Mouse (Mus musculus) spleen, embryonic (tissue): ENCODE results near the gene Pcdh18.

Experiments
- CTCF ChIA-PET: fragments of 350-600 bp; sonication (Branson Sonifier 250); formaldehyde crosslinking; loops from one replicate; lab custom pipeline; 2022; lab: Charles Lee

The Pcdh18 gene

GRCm38 (mm10) chr3:49756870-49757625, at the start of gene Pcdh18:
Pcdh18 (minus strand) TSS chr3:49757325.
- CTCF ChIA-PET: no interaction called here

GRCm38 (mm10) chr3:49806823-49807222, 49.7 kb upstream of the Pcdh18 start:
- CTCF ChIA-PET: no interaction called here

GRCm38 (mm10) chr3:49805511-49805910, 48.4 kb upstream of the Pcdh18 start:
- CTCF ChIA-PET: no interaction called here

GRCm38 (mm10) chr3:49788296-49788695, 31.2 kb upstream of the Pcdh18 start:
- CTCF ChIA-PET: no interaction called here

GRCm38 (mm10) chr3:49787719-49788118, 30.6 kb upstream of the Pcdh18 start:
- CTCF ChIA-PET: no interaction called here

- CTCF ChIA-PET: no interaction called here
These were observed 12.0 kb upstream of the Pcdh18 start for GRCm38 (mm10) chr3:49768992-49769738.

- CTCF ChIA-PET: no interaction called here
These were observed 5.6 kb upstream of the Pcdh18 start for GRCm38 (mm10) chr3:49762711-49763110.

GRCm38 (mm10) chr3:49761971-49762370, 4.8 kb upstream of the Pcdh18 start:
- CTCF ChIA-PET: no interaction called here

GRCm38 (mm10) chr3:49757626-49758019, 498 bp upstream of the Pcdh18 start:
- CTCF ChIA-PET: no interaction called here

- CTCF ChIA-PET: no interaction called here
These were observed 909 bp downstream of the Pcdh18 start for GRCm38 (mm10) chr3:49755986-49756845.

GRCm38 (mm10) chr3:49752766-49753165, 4.4 kb downstream of the Pcdh18 start:
- CTCF ChIA-PET: no interaction called here

GRCm38 (mm10) chr3:49749491-49750284, 7.4 kb downstream of the Pcdh18 start:
- CTCF ChIA-PET: no interaction called here

- CTCF ChIA-PET: no interaction called here
These were observed 9.1 kb downstream of the Pcdh18 start for GRCm38 (mm10) chr3:49748054-49748453.

GRCm38 (mm10) chr3:49739061-49739460, 18.1 kb downstream of the Pcdh18 start:
- CTCF ChIA-PET: no interaction called here

GRCm38 (mm10) chr3:49738531-49738930, 18.6 kb downstream of the Pcdh18 start:
- CTCF ChIA-PET: no interaction called here

- CTCF ChIA-PET: no interaction called here
These were observed 50.6 kb downstream of the Pcdh18 start for GRCm38 (mm10) chr3:49706503-49706902.

- CTCF ChIA-PET: no interaction called here
These were observed 57.2 kb downstream of the Pcdh18 start for GRCm38 (mm10) chr3:49699951-49700350.
